Mouse (Mus musculus) CH12.LX (cell line): ENCODE data around the gene Gypa. TPM values are rescaled to one million over a fixed set of nuclear protein-coding genes. Genes with fewer than 3 reads are reported as not detected.

Source experiments
- DNase-seq: peaks from one replicate; pipeline ENCODE4 v3.0.0-alpha.2; 2013; ENCODE audit errors: extremely low read depth
- H3K27ac ChIP-seq: 2 replicates; pipeline ENCODE4 v1.5.1; 2012; ENCODE audit warnings: low read depth, mild to moderate bottlenecking, control low read depth, moderate library complexity; ENCODE audit not compliant: insufficient read depth
- H3K27me3 ChIP-seq: replicated peaks from 2 replicates; pipeline ENCODE3; 2012; ENCODE audit warnings: inconsistent platforms
- H3K36me3 ChIP-seq, 2 experiments: replicated peaks in 1 of 2; 2 replicates each; pipeline versions ENCODE3 to v1.6.1; 2012; ENCODE audit warnings: inconsistent platforms in 1 of 2, low read length in 1 of 2, mild to moderate bottlenecking in 1 of 2, mixed read lengths in 1 of 2, moderate library complexity in 1 of 2; ENCODE audit not compliant: control insufficient read depth in 1 of 2, insufficient read depth in 1 of 2
- H3K4me1 ChIP-seq, 2 experiments: 2 replicates each; pipeline ENCODE4 v1.6.1; 2012; ENCODE audit warnings: inconsistent platforms in 1 of 2, moderate library complexity in 1 of 2; ENCODE audit not compliant: insufficient read depth in 2 of 2, control insufficient read depth in 1 of 2
- H3K4me2 ChIP-seq: 2 replicates; pipeline ENCODE4 v1.6.1; 2012; ENCODE audit warnings: low read depth, mild to moderate bottlenecking, control low read depth; ENCODE audit not compliant: poor library complexity, insufficient read depth, severe bottlenecking
- H3K4me3 ChIP-seq, 3 experiments: fragments of 150-350 bp in 1 of 3; sonication (generic) in 1 of 3; replicated peaks in 1 of 3; 2 replicates each; pipeline versions ENCODE3 to v1.5.1; 2011 to 2012; ENCODE audit warnings: low read depth in 2 of 3, low read length in 2 of 3, mild to moderate bottlenecking in 2 of 3, moderate library complexity in 2 of 3, control low read depth in 1 of 3, improper control_type of control experiment in 1 of 3, inconsistent platforms in 1 of 3, mixed read lengths in 1 of 3; ENCODE audit not compliant: poor library complexity in 1 of 3
- H3K79me2 ChIP-seq: replicated peaks from 2 replicates; pipeline ENCODE4 v1.6.1; 2012; ENCODE audit warnings: mild to moderate bottlenecking, moderate library complexity; ENCODE audit not compliant: control insufficient read depth, poor library complexity, insufficient read depth, severe bottlenecking; ENCODE audit errors: extremely low read depth
- H3K9ac ChIP-seq: 2 replicates; pipeline ENCODE4 v1.6.1; 2012; ENCODE audit warnings: low read depth, mild to moderate bottlenecking, control low read depth, moderate library complexity; ENCODE audit not compliant: insufficient read depth
- H3K9me3 ChIP-seq: replicated peaks from 2 replicates; pipeline ENCODE3; 2012; ENCODE audit warnings: low read length, inconsistent platforms, mixed read lengths
- CHD1 ChIP-seq: IDR thresholded peaks from 2 replicates; pipeline ENCODE4 v1.6.1; 2012; ENCODE audit warnings: low read depth, low read length, improper control_type of control experiment, inconsistent platforms
- E2F4 ChIP-seq: IDR thresholded peaks from 2 replicates; pipeline ENCODE4 v1.6.1; 2011; ENCODE audit warnings: low read depth, low read length, improper control_type of control experiment; ENCODE audit not compliant: insufficient replicate concordance
- ELF1 ChIP-seq: IDR thresholded peaks from 2 replicates; pipeline ENCODE4 v1.6.1; 2014; ENCODE audit warnings: low read depth, mild to moderate bottlenecking, inconsistent platforms, low read length, improper control_type of control experiment
- GABPA ChIP-seq: IDR thresholded peaks from 2 replicates; pipeline ENCODE4 v1.6.1; 2012; ENCODE audit warnings: low read depth, low read length, improper control_type of control experiment, inconsistent platforms; ENCODE audit not compliant: insufficient replicate concordance
- IRF4 ChIP-seq: IDR thresholded peaks from 2 replicates; pipeline ENCODE4 v1.6.1; 2014; ENCODE audit warnings: low read depth, mild to moderate bottlenecking, inconsistent platforms, low read length, improper control_type of control experiment
- JUN ChIP-seq: IDR thresholded peaks from 2 replicates; pipeline ENCODE4 v1.6.1; 2011; ENCODE audit warnings: low read depth, mild to moderate bottlenecking, low read length, improper control_type of control experiment, moderate library complexity; ENCODE audit not compliant: insufficient read depth
- JUND ChIP-seq: conservative IDR thresholded peaks from 2 replicates; pipeline ENCODE4 v1.6.1; 2011; ENCODE audit warnings: low read depth, low read length, improper control_type of control experiment
- MXI1 ChIP-seq: IDR thresholded peaks from 2 replicates; pipeline ENCODE4 v1.6.1; 2011; ENCODE audit warnings: mild to moderate bottlenecking, low read depth, low read length, improper control_type of control experiment
- MYC ChIP-seq: IDR thresholded peaks from 2 replicates; pipeline ENCODE4 v1.6.1; 2011; ENCODE audit warnings: low read depth, mild to moderate bottlenecking, improper control_type of control experiment, low read length
- NRF1 ChIP-seq: IDR thresholded peaks from 2 replicates; pipeline ENCODE4 v1.6.1; 2014; ENCODE audit warnings: low read depth, mild to moderate bottlenecking, inconsistent platforms, low read length, improper control_type of control experiment, moderate library complexity
- POLR2A ChIP-seq: IDR thresholded peaks from 2 replicates; pipeline ENCODE4 v1.6.1; 2011; ENCODE audit warnings: low read depth, mild to moderate bottlenecking, improper control_type of control experiment, low read length
- POLR2AphosphoS2 ChIP-seq: IDR thresholded peaks from 2 replicates; pipeline ENCODE4 v1.6.1; 2011; ENCODE audit warnings: low read depth, low read length, improper control_type of control experiment
- RCOR1 ChIP-seq: conservative IDR thresholded peaks from 2 replicates; pipeline ENCODE4 v1.6.1; 2012; ENCODE audit warnings: low read depth, mild to moderate bottlenecking, inconsistent platforms, low read length, improper control_type of control experiment
- UBTF ChIP-seq: IDR thresholded peaks from 2 replicates; pipeline ENCODE4 v1.6.1; 2012; ENCODE audit warnings: low read depth, mild to moderate bottlenecking, inconsistent platforms, low read length, improper control_type of control experiment, moderate library complexity
- USF1 ChIP-seq: IDR thresholded peaks from 2 replicates; pipeline ENCODE4 v1.6.1; 2014; ENCODE audit warnings: low read depth, mild to moderate bottlenecking, inconsistent platforms, low read length, improper control_type of control experiment
- ZMIZ1 ChIP-seq: IDR thresholded peaks from 2 replicates; pipeline ENCODE4 v1.6.1; 2012; ENCODE audit warnings: low read depth, mild to moderate bottlenecking, inconsistent platforms, low read length, improper control_type of control experiment
- ZNF384 ChIP-seq: IDR thresholded peaks from 2 replicates; pipeline ENCODE4 v1.6.1; 2012; ENCODE audit warnings: low read depth, low read length, improper control_type of control experiment, inconsistent platforms
- dilution Hi-C: fragments of 300-500 bp; cut with MboI; formaldehyde crosslinking; loops from 2 replicates; pipeline ENCODE4 v1.14.3; 2020; ENCODE audit warnings: low sequenced_read_pairs; ENCODE audit not compliant: extremely low pct_unique_long_range_greater_than_20kb, extremely low pct_ligation_motif_present
- in situ Hi-C: fragments of 300-500 bp; cut with MboI; formaldehyde crosslinking; loops from 3 replicates; pipeline ENCODE4 v1.14.3; 2019; ENCODE audit warnings: low sequenced_read_pairs, low pct_ligation_motif_present, low pct_unique_long_range_greater_than_20kb, mixed read lengths
- polyA plus RNA-seq: library from polyadenylated mRNA; unstranded; fragments of >175 nt; gene quantifications from 2 replicates; pipeline ENCODE4 v1.2.1, GENCODE M21; 2012; ENCODE audit warnings: low read depth; ENCODE audit not compliant: insufficient read length
- total RNA-seq, 2 experiments: library from RNA; depleted of rRNA; stranded (reverse); fragments of 300-350 nt in 1 of 2; fragments of >200 nt in 1 of 2; gene quantifications; 2 replicates each; pipeline ENCODE4 v1.2.3; 2012 to 2014

Gypa gene
- total and polyA plus RNA-seq, 3 experiments: not detected

- TF ChIP-seq NRF1 (no peak), RCOR1 (no peak), POLR2AphosphoS2 (no peak), JUND (no peak), JUN (no peak)
Observed at GRCm38 (mm10) chr8:80492987-80493441, 567 bp upstream of the Gypa start (continued).

- dilution Hi-C loops: no loop called here
- in situ Hi-C loops: loop anchor here (25.0 kb wide), 2 partner anchors 493 to 907 kb away; no protein-coding TSS in a partner anchor
Observed at GRCm38 (mm10) chr8:80494346-80494660, 722 bp downstream of the Gypa start.

GRCm38 (mm10) chr8:80494819-80495218 is 1.2 kb downstream of the Gypa start:
- dilution Hi-C loops: no loop called here
- Histone ChIP-seq H3K4me1 (peaks cover 0 to 11% of the 10 kb centered on the region in 2 experiments; a peak in 2 of 4 replicates), H3K27me3 (no peaks in the 10 kb centered on the region), H3K27ac (no peak overlapping the region), H3K4me3 (no peak overlapping the region), H3K9me3 (no peaks in the 10 kb centered on the region), H3K4me2 (no peak overlapping the region), H3K36me3 (no peaks in the 10 kb centered on the region), H3K9ac (no peak overlapping the region), H3K79me2 (no peaks in the 10 kb centered on the region)
- no peak for DNase-seq
- TF ChIP-seq GABPA (no peak), IRF4 (no peak), UBTF (no peak), ZNF384 (no peak), ZMIZ1 (no peak), USF1 (no peak), CHD1 (no peak), MXI1 (no peak), E2F4 (no peak), POLR2A (no peak), ELF1 (no peak), JUN (no peak)
- in situ Hi-C loops: loop anchor here (25.0 kb wide), 2 partner anchors 492 to 908 kb away; no protein-coding TSS in a partner anchor

More at GRCm38 (mm10) chr8:80494346-80494660, 722 bp downstream of the Gypa start:
- Histone ChIP-seq H3K9ac (no peak overlapping the region), H3K4me2 (no peak overlapping the region), H3K4me1 (peaks cover 0 to 11% of the 10 kb centered on the region in 2 experiments; a peak in 2 of 4 replicates), H3K4me3 (no peak overlapping the region), H3K27ac (no peak overlapping the region), H3K36me3 (no peaks in the 10 kb centered on the region), H3K9me3 (no peaks in the 10 kb centered on the region), H3K27me3 (no peaks in the 10 kb centered on the region), H3K79me2 (no peaks in the 10 kb centered on the region)
- DNase-seq: no peak
- no peak for TF ChIP-seq MYC
- TF ChIP-seq E2F4: no peak
